Mouse (Mus musculus) olfactory bulb, adult 2 months (tissue): ENCODE measurements around the gene Nexn.

Source experiments
- CTCF ChIP-seq: fragments of 200-500 bp; IDR thresholded peaks from 2 replicates; pipeline ENCODE4 v1.5.1; 2012; ENCODE audit warnings: low read depth, mild to moderate bottlenecking, low read length, moderate library complexity; ENCODE audit not compliant: insufficient read depth
- POLR2A ChIP-seq: fragments of 200-500 bp; IDR thresholded peaks from 2 replicates; pipeline ENCODE4 v1.6.1; 2012; ENCODE audit warnings: mild to moderate bottlenecking, low read depth, low read length, moderate library complexity; ENCODE audit not compliant: insufficient read depth

GRCm38 (mm10) chr3:152193177-152193576 lies 73.0 kb downstream of the Nexn start:
- TF ChIP-seq CTCF: no peak
- TF ChIP-seq POLR2A: no peak
